Mouse (Mus musculus) spleen, postnatal 4 days (tissue): ENCODE measurements at regions not wholly inside any gene's neighbourhood (a gene's known extent, or its start where the extent isn't known, plus 50 kb on each side); places are given as distances from the start of the nearest gene placed in this dataset.
A peak's percentile ranks its signal among the peaks of the same experiment; 100 is the strongest.

Source experiments
- DNase-seq, 2 experiments: peaks; one replicate each; pipeline ENCODE4 v3.0.0; 2022; ENCODE audit warnings: low spot score in 2 of 2

DNA sequence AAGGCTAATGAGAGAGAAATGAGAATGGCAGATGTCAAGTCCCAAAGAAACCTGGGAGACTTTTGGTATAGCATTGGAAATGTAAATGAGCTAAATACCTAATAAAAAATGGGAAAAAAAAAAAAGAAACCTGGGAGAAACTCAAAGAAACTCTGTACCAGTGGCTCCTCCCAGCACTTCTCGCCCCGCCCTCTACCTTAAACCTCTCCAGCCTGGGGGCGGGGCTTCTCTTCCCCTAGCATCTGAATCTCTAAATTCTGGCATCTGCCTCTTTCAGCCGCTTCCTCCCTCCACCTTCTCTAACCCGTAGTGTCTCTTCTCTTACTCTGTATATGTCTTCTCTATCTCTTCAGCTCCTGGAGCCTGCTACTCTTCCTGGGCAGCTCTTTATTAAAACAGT, 53.2 kb downstream of the Gpr6 start:
- no peak for DNase-seq

DNA sequence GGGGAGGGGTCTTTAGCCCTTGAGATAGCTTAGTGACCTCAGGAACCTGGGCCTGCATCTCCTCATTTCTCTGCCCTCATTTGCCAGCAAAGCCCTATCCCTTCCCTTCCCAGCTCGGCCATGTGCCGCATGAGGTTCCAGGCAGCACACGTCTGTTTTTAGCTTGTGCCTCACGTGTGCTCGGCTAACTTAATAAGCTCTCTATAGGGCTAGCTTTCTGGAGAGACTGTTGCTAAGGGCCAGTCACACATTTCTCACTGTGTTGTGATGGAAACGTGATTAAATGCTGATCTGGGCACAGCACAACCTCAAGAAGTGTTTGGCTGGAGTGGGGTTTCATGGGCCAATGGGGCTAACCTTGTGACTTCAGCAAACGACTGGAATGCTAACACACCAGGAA, 55.5 kb downstream of the Gpr6 start:
- no peak for DNase-seq

DNA sequence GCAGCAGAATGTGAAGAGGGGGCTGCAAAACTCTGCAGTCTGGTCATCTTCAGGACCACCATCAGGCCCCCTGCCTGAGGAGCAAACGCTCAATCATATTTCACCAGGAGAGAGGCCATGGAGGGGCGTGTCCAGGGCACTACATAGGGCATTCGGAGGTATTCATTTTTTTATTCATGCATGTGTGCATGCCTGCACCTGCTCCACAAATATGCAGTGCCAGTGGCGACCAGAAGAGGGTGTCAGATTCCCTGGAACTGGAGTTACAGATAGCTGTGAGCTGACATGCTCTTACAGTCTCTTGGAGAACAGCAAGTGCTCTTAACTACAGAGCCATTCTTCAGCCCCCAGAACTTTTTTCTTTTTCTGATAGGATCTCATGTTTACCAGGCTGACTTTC, 56.4 kb downstream of the Gpr6 start:
- peak; percentile 75 to 84 for DNase-seq

DNA sequence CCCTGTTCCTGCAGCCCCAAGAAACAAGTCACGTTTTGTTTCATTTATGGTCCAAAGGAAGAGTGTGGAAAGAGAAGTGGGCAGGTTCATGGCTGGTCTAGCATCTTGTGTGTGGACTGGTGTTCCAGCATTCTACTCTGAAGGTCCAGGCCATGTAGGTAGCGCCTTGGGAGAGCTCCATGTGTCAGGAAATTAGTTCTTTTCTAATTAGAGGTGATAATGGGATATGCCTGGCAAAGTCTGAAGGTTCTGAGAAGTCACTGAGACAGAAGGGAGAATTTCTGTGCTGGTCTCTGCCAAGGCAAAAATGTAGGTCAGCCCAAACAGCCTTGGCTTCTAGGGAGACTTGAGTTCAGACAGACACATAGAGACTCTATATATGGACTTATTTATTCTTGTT, 61.5 kb downstream of the Gpr6 start:
- no peak for DNase-seq

DNA sequence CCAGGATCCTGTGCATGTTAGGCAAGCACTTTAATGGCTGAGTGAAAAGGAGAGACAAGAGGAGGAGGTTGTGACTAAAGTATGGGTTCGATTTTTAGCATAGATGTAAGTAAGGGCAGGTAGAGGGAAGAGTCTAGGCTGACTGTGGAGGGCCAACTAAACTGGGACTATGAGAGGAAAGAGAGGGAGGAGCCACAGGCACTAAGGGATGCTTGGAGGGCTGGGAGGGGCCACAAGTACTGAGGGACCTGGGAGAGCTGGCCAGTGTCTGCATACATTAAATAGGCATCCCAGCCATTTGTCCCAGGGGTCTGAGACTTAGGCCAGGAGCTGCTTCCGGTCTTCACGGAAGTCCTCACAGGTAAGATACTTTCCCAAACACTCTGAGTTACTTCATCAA, 64.2 kb downstream of the Gpr6 start:
- DNase-seq = peak in 1 of 2 experiments; percentile 12

DNA sequence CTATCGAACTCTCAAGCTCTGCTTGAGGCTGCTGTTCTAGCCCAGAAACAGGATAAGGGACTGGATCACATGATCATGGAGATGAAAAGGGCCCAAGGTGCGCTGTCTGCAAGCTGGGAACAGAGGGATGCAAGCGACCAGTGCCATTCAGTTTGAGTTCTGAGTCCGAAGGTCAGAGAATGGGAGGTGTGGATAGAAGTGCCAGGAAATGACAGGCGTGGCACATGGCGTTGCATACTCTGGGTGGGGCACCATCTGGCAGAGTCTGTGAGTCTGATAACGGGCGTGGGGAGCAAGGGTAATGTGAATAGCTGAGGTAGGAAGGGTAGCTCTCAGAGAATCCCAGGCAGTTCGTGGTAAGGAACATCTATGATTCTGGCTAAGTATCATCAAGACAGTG, 65.5 kb downstream of the Gpr6 start:
- DNase-seq = peak; percentile 81 to 84

DNA sequence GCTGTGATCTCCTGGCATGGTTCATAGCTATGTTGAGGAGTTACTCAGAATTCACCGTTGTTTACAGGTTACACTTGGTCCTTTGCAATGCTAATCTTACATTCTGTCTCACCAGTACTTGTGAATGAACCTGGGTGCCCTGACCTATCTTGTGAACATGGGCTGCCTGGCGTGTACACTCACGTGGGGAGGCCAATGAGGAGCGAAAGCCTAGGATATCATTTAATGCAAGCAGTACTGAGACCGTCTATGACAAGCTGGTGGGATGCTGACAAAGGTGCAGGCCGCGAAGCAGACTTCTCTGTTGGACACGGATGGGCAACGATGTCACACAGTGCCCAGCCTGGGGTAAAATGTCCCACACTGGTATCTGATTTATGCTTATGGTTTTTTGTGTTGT, 66.3 kb downstream of the Gpr6 start:
- DNase-seq = peak in 1 of 2 experiments; percentile 15

DNA sequence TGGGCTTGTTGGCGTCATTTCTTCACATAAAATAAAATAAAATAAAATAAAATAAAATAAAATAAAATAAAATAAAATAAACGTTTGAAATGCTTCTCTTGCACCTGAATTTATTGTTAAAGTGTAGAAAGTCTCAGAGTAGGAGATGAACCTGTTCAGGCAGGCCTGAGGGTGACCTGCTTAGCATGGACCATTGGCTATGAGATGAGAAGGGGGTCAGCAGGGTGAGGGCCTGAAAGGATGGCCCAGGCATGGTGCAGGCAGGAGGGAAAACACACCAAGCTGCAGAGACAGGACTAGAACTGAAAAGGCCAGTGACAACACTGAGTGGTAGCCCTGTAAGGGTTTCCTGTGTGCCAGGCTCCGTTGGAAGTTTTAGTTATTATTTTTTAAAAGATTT, 67.3 kb downstream of the Gpr6 start:
- no peak for DNase-seq

DNA sequence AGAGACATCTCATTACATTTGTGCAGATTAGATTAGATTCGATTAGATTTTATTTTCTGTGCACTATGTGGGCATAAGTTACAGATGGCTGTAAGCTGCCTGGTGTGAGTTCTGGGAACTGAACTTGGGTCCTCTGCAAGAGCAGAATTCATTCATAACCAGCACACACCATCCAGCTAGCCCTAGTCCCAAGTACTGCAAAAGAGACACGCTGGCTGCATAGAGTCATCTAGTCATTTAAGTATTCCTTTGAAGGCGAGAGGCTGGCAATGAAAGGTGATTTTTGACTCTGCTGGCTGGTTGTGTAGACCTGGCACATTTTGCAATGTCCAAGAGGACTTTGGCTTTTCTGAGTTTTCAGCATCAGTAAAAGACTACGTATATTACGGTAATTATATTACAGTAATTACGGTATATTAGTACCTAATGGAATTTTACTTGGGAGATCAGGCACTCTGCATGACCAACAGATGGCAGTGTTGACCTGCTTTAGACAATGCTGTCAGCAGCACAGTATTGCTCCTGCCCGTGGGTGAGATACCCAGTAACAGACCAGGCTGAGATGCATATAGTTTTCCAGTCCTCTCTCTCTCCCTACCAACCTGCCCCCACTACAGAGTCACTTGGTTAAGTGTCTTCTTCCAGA, 67.9 kb downstream of the Gpr6 start:
- DNase-seq = peak; percentile 72 to 81

DNA sequence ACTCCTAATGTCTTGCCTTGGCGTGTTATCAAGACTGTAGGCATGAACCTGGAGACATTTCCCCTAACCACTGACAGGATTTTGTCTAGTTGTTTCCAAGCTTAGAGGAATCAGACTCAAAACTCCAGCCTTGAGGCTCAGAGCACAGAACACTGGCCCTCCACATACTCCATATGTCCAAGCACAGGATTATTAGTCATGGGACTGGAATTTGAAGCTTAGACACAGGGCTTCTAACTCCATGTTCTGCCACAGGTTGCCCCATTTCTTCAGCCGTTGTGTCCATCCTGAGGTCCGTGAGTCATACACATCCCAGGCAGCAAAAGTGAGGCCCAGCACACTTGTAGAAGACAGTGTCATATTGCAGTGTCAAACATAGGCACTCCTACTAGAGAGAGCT, 68.9 kb downstream of the Gpr6 start:
- no peak for DNase-seq

DNA sequence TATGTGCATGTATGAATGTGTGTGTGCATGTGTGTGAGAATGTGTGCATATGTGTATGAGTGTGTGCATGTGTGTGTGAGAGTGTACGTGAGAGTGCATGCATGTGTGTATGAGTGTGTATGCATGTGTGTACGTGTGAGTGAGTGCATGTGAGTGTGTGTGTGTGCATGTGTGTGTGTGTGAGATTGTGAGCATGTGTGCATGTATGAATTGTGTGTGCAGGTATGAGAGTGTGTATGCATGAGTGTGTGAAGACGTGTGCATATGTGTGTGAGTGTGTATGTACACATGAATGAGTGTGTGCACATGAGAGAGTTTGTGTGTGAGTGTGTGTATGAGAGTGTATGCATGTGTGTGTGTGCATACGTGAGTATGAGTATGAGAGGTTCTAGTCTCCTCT, 71.1 kb downstream of the Gpr6 start:
- no peak for DNase-seq

DNA sequence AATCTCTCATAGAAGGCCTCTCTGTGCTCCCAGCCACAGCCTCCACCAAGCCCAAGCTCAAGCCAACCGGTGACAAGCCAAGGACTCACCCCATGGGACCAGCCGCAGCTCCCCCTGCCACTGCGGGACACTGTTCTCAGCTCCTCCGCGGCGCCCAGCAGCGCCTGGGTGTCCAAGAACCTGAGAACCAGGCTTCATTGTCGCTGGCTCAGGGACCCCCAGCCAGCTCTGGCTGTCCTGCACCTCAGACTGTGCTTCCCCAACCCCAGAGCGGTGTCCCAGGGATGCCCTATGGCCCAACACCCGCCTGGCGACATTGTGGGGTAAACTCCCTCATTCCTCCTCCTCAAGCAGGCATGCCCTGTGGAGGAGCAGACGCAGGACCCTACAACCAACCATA, 72.6 kb downstream of the Gpr6 start:
- peak; percentile 9 to 53 for DNase-seq

DNA sequence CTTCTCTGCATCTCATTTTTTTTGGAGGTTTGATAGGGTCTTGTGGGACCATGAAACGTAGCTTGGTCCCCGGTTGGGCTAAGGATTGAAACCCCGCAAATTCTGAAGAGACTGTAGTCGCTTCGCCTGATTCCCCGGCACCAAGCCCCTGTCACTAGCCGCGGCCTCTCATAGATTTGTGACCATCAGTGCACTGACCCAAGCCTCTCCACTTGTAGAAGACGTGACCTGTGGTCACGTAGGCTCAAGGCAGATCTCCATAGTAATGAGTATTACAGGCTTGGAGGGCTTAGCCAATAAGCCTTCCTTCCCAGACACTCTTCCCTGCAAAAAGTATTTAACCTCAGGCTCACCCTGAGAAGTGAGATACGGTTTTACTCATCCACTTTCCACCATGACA, 73.3 kb downstream of the Gpr6 start:
- peak in 1 of 2 experiments; percentile 50 for DNase-seq

DNA sequence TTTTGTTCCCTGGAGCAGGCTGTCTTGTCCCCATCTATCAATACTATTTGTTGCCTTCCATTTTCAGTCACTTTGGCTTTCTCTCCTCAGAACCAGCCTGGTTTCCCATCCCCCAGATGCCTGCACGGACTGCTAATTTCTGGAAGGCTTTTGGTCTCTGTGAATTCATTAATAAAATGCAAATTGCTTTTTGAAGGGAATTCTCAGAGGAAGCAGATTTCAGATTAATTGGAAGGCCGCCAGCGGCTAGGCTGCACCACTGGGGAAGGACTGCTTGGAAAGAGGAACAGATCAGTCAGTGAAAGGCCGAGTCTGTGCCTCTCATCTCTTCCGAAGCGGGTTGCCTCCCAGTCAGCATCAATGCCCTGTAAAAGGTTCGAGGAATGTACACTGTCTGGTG, 73.8 kb downstream of the Gpr6 start:
- DNase-seq = peak in 1 of 2 experiments; percentile 52

DNA sequence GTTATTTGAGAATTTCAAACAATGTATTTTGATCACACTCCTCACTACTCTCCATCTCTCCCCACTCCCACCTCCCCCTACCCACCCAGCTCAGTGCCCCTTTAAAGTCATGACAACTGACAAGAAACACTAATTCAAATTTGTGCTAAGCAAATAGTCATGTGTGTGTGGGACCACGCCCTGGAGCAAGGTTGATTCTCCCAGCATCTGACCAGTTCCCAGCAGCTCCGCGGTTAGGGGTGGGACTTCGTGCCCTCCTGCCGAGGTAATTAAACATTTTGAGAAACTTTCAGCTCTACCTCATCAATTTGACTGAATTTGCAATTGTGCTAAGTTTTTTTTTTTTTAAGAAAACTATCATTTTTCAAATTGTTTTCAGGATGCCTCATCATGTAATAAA, 74.5 kb downstream of the Gpr6 start:
- no peak for DNase-seq
